Mouse (Mus musculus): Measurements from ENCODE around the gene Foxe1. TPM values are rescaled to one million over a fixed set of nuclear protein-coding genes. Genes with fewer than 3 reads are reported as not detected.

The Foxe1 gene
- polyA plus RNA-seq, 1 experiment from 2014 or later: not detected

- Histone ChIP-seq H3K4me1 (ENCODE audit: control insufficient read depth, insufficient read depth, low read depth, low read length) (no peaks in the 10 kb centered on the region), H3K27me3 (replicated peaks; ENCODE audit: control insufficient read depth, insufficient read depth, low read length) (no peaks in the 10 kb centered on the region), H3K9ac (ENCODE audit: low read depth, low read length) (no peak overlapping the region), H3K27ac (ENCODE audit: low read depth, low read length) (no peak overlapping the region), H3K4me3 (ENCODE audit: low read length) (no peak overlapping the region), H3K9me3 (ENCODE audit: control insufficient read depth, low read length) (no peaks in the 10 kb centered on the region), H3K36me3 (ENCODE audit: control insufficient read depth, insufficient read depth, low read length) (no peaks in the 10 kb centered on the region), H3K4me2 (ENCODE audit: low read length) (no peak overlapping the region)
- no peak for ATAC-seq
- WGBS: 35% methylated on average over 3 of the region's 3 CpGs
These were observed 14.5 kb upstream of the Foxe1 start for GRCm38 (mm10) chr4:46328906-46329305.

DNA sequence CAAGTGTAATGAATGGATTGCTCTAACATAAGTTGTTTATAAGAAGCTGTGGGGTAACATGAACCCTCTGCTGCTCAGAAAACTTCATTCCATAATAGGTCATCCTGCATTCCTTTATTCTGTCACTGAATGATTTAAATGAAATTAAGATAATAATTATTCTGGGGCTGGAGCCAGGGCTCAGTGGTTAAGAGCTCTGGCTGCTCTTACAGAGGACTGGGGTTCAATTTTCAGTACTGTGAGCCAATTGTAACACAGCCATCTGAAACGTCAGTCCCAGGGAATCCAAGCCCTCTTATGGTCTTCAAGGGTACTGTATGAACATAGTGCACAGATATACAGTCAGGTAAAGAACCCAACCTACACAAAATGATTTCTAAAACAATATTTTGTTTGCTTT lies 7.6 kb upstream of the Foxe1 start:
- 17% methylated on average over 1 of the region's 1 CpGs for WGBS
- H3K27ac ChIP-seq (ENCODE audit: low read depth, low read length): no peak overlapping the region
- H3K4me2 ChIP-seq (ENCODE audit: low read length): no peak overlapping the region
- ATAC-seq: no peak
- no peaks in the 10 kb centered on the region for H3K4me1 ChIP-seq (ENCODE audit: control insufficient read depth, insufficient read depth, low read depth, low read length)
- no peak overlapping the region for H3K9ac ChIP-seq (ENCODE audit: low read depth, low read length)
- no peak overlapping the region for H3K4me3 ChIP-seq (ENCODE audit: low read length)
- no peaks in the 10 kb centered on the region for H3K36me3 ChIP-seq (ENCODE audit: control insufficient read depth, insufficient read depth, low read length)
- peaks cover 30% of the 10 kb centered on the region for H3K27me3 ChIP-seq (replicated peaks; ENCODE audit: control insufficient read depth, insufficient read depth, low read length)
- no peaks in the 10 kb centered on the region for H3K9me3 ChIP-seq (ENCODE audit: control insufficient read depth, low read length)

DNA sequence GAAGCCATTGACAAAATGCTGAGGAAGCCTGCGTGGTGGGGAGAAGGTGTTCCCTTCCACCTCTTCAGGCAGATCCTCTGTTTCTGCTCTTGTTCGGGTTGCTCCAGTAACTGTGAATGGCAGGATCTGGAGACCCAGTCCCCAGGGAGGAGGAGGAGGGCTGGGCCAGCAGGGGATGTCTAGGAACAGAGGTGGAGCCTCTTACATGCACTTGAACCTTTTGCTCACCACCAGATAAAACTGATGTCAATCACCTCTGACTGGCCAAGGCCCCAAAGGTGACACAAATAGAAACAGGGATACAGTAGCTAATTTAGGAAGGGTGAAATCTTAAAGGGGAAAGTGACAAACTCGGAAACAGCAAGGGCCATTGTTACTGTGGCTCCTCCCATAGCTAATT lies 5.4 kb upstream of the Foxe1 start:
- Histone ChIP-seq H3K9ac (ENCODE audit: low read depth, low read length) (no peak overlapping the region), H3K4me2 (ENCODE audit: low read length) (no peak overlapping the region), H3K36me3 (ENCODE audit: control insufficient read depth, insufficient read depth, low read length) (no peaks in the 10 kb centered on the region), H3K27me3 (replicated peaks; ENCODE audit: control insufficient read depth, insufficient read depth, low read length) (peaks cover 47% of the 10 kb centered on the region), H3K4me1 (ENCODE audit: control insufficient read depth, insufficient read depth, low read depth, low read length) (peaks cover 5% of the 10 kb centered on the region), H3K27ac (ENCODE audit: low read depth, low read length) (no peak overlapping the region), H3K4me3 (ENCODE audit: low read length) (no peak overlapping the region), H3K9me3 (ENCODE audit: control insufficient read depth, low read length) (no peaks in the 10 kb centered on the region)
- 1% methylated on average over 3 of the region's 3 CpGs for WGBS
- ATAC-seq: no peak

DNA sequence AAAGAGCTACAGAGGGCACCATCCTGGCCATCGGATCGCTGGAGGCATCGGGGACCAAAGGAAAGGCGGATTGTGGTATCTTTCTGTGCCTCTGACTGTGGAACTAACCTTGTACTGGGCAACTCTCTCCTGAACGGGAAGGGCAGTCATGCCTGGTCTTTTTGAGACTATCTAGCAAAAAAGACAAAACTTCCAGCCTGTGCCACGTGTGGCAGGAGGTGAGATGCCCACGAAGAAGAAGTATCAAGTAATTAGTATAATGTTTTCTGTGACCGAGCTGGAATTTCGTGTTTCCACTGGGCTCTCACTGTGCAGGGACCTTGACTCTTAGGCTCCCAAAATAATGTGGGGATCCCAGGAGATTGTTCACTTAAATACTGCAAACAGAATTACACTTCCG lies 4.4 kb upstream of the Foxe1 start:
- Histone ChIP-seq H3K4me2 (ENCODE audit: low read length) (no peak overlapping the region), H3K27me3 (replicated peaks; ENCODE audit: control insufficient read depth, insufficient read depth, low read length) (peaks cover 57% of the 10 kb centered on the region), H3K27ac (ENCODE audit: low read depth, low read length) (no peak overlapping the region), H3K9ac (ENCODE audit: low read depth, low read length) (no peak overlapping the region), H3K36me3 (ENCODE audit: control insufficient read depth, insufficient read depth, low read length) (no peaks in the 10 kb centered on the region), H3K4me1 (ENCODE audit: control insufficient read depth, insufficient read depth, low read depth, low read length) (peaks cover 5% of the 10 kb centered on the region), H3K9me3 (ENCODE audit: control insufficient read depth, low read length) (no peaks in the 10 kb centered on the region), H3K4me3 (ENCODE audit: low read length) (no peak overlapping the region)
- WGBS: 9% methylated on average over 10 of the region's 10 CpGs
- no peak for ATAC-seq

DNA sequence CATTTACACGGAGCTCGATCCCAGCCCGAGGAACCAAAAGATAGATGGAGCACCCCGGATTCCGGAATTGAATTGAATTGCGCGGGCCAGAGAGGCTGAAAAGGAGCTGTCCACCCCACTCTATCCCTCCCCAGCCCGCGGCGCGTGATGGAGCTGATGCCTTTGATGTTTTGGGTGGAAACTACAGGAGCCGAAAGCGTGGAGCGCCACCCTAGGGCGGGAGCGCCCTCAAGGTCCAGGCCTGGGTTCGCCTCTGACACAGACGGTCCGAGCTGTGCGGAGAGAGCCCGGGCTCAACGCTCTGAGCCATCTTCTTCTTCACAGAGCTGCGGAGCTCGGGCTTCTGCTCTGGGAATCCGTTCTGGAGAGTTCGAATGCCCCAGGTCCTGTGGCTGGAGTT lies 3.8 kb upstream of the Foxe1 start:
- no peak for ATAC-seq
- under 1% methylated on average over 26 of the region's 26 CpGs for WGBS
- Histone ChIP-seq H3K9me3 (ENCODE audit: control insufficient read depth, low read length) (no peaks in the 10 kb centered on the region), H3K4me3 (ENCODE audit: low read length) (no peak overlapping the region), H3K4me1 (ENCODE audit: control insufficient read depth, insufficient read depth, low read depth, low read length) (peaks cover 9% of the 10 kb centered on the region), H3K9ac (ENCODE audit: low read depth, low read length) (no peak overlapping the region), H3K36me3 (ENCODE audit: control insufficient read depth, insufficient read depth, low read length) (no peaks in the 10 kb centered on the region), H3K27ac (ENCODE audit: low read depth, low read length) (no peak overlapping the region), H3K4me2 (ENCODE audit: low read length) (no peak overlapping the region), H3K27me3 (replicated peaks; ENCODE audit: control insufficient read depth, insufficient read depth, low read length) (peaks cover 63% of the 10 kb centered on the region)

DNA sequence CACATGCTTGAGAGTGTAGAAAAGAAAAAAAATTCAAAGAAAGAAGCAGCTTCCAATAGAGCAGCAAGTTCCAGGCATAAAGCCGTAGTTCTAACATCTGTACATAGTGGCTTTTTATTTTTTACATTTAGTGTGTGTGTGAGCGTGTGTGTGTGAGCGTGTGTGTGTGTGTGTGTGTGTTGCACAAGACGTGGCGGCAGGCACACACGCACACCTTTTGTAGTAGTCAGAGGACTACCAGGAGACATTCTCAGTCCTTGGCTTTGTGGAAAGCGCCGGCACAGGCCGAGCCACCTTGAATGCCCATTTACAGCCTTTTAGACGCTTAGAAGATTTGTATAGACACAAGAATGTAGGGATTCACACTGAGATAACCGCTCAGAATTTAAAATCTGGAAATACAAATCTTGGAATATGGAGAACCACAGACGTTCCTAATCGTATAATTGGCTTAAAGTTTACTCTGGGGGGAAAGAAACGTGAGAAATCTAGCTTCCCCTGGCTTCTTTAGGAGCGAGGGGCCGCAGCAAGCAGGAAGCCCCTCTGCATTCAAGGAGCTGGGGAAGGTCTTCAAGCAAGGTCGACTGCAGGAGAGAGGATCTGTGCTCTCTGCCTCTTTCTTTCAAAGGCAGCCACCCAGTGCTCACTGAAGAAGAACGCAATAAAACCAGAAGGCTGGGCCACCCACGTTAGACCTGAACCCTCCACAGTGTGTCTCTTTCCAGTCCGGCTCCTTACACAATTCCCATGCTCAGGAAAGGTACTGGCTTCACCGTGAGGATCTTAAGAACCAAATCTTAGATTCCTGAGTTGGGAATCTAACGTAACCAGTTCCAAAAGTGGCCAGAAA lies 1.4 kb upstream of the Foxe1 start:
- Histone ChIP-seq H3K27ac (ENCODE audit: low read depth, low read length) (no peak overlapping the region), H3K36me3 (ENCODE audit: control insufficient read depth, insufficient read depth, low read length) (no peaks in the 10 kb centered on the region), H3K4me3 (ENCODE audit: low read length) (no peak overlapping the region), H3K27me3 (replicated peaks; ENCODE audit: control insufficient read depth, insufficient read depth, low read length) (peaks cover 71% of the 10 kb centered on the region), H3K4me1 (ENCODE audit: control insufficient read depth, insufficient read depth, low read depth, low read length) (peaks cover 9% of the 10 kb centered on the region), H3K9me3 (ENCODE audit: control insufficient read depth, low read length) (peaks cover 2% of the 10 kb centered on the region; the same call in 1 of the 2 replicates), H3K4me2 (ENCODE audit: low read length) (no peak overlapping the region; the same call in 1 of the 2 replicates), H3K9ac (ENCODE audit: low read depth, low read length) (no peak overlapping the region)
- no peak for ATAC-seq
- 10% methylated on average over 22 of the region's 22 CpGs for WGBS

DNA sequence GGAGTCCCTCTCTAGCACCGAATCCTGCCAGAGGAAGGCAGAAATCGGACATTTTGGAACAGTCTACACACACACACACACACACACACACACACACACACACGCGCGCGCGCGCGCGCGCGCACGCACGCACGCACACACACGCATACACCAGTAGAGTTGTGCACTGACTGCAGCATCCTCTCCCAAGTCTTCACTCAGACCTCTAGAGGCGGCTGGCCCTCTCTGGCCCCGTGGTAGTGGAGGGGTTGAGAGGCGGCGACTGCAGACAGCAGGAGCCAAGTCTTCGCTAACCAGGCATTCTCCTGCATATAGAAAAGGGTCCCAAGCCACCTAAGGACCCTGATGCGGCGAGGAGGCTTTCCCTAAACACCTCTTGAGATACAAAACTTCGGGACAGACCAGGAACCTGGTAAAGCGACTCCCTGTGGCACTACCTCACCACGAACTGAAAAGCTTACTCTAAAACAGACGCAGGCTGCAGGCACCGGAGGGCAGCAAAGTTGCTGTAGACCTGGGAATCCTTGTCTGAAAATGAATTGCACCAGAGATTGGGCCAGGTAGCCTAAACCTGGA lies 610 bp upstream of the Foxe1 start:
- WGBS: under 1% methylated on average over 17 of the region's 28 CpGs
- no peaks in the 10 kb centered on the region for H3K36me3 ChIP-seq (ENCODE audit: control insufficient read depth, insufficient read depth, low read length)
- H3K4me2 ChIP-seq (ENCODE audit: low read length): peak overlapping the region; percentile 24
- H3K9me3 ChIP-seq (ENCODE audit: control insufficient read depth, low read length): peaks cover 2% of the 10 kb centered on the region; the same call in 1 of the 2 replicates
- H3K9ac ChIP-seq (ENCODE audit: low read depth, low read length): no peak overlapping the region
- H3K27ac ChIP-seq (ENCODE audit: low read depth, low read length): no peak overlapping the region
- 0 out of 2 replicates have a peak, but pooled peaks have one; percentile 24 for ATAC-seq
- peaks cover 71% of the 10 kb centered on the region for H3K27me3 ChIP-seq (replicated peaks; ENCODE audit: control insufficient read depth, insufficient read depth, low read length)
- peaks cover 9% of the 10 kb centered on the region for H3K4me1 ChIP-seq (ENCODE audit: control insufficient read depth, insufficient read depth, low read depth, low read length)
- no peak overlapping the region for H3K4me3 ChIP-seq (ENCODE audit: low read length)

DNA sequence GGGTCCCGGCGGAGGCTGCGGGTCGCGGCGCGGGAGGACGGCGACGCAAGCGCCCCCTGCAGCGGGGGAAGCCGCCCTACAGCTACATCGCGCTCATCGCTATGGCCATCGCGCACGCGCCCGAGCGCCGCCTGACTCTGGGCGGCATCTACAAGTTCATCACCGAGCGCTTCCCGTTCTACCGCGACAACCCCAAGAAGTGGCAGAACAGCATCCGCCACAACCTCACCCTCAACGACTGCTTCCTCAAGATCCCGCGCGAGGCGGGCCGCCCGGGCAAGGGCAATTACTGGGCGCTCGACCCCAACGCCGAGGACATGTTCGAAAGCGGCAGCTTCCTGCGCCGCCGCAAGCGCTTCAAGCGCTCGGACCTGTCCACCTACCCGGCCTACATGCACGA lies 879 bp downstream of the Foxe1 start:
- under 1% methylated on average over 39 of the region's 51 CpGs for WGBS
- Histone ChIP-seq H3K9ac (ENCODE audit: low read depth, low read length) (peak overlapping the region; percentile 17), H3K4me2 (ENCODE audit: low read length) (peak overlapping the region; percentile 52), H3K4me3 (ENCODE audit: low read length) (peak overlapping the region; percentile 37), H3K27ac (ENCODE audit: low read depth, low read length) (no peak overlapping the region), H3K9me3 (ENCODE audit: control insufficient read depth, low read length) (peaks cover 2% of the 10 kb centered on the region; the same call in 1 of the 2 replicates), H3K36me3 (ENCODE audit: control insufficient read depth, insufficient read depth, low read length) (no peaks in the 10 kb centered on the region), H3K4me1 (ENCODE audit: control insufficient read depth, insufficient read depth, low read depth, low read length) (peaks cover 9% of the 10 kb centered on the region), H3K27me3 (replicated peaks; ENCODE audit: control insufficient read depth, insufficient read depth, low read length) (peaks cover 63% of the 10 kb centered on the region)
- no peak for ATAC-seq

- no peak overlapping the region; the same call in none of the 2 replicates for H3K4me2 ChIP-seq (ENCODE audit: low read length)
- H3K9ac ChIP-seq (ENCODE audit: low read depth, low read length): no peak overlapping the region
- WGBS: 1% methylated on average over 58 of the region's 67 CpGs
- peaks cover 9% of the 10 kb centered on the region for H3K4me1 ChIP-seq (ENCODE audit: control insufficient read depth, insufficient read depth, low read depth, low read length)
- no peak for ATAC-seq
- H3K27me3 ChIP-seq (replicated peaks; ENCODE audit: control insufficient read depth, insufficient read depth, low read length): peaks cover 71% of the 10 kb centered on the region
- peaks cover 2% of the 10 kb centered on the region; the same call in 1 of the 2 replicates for H3K9me3 ChIP-seq (ENCODE audit: control insufficient read depth, low read length)
- H3K36me3 ChIP-seq (ENCODE audit: control insufficient read depth, insufficient read depth, low read length): no peaks in the 10 kb centered on the region
- H3K27ac ChIP-seq (ENCODE audit: low read depth, low read length): no peak overlapping the region
- H3K4me3 ChIP-seq (ENCODE audit: low read length): peak overlapping the region; percentile 37; the same call in 1 of the 2 replicates
These were observed 1.8 kb downstream of the Foxe1 start for GRCm38 (mm10) chr4:46345056-46345772.
